Mouse (Mus musculus) brain, embryonic 14.5 days (tissue): Measurements from ENCODE around the gene Ctnnd2. TPM values are rescaled to one million over a fixed set of nuclear protein-coding genes. Genes with fewer than 3 reads are reported as not detected.

Experiments used
- DNase-seq: peaks from one replicate; pipeline ENCODE4 v3.0.0-alpha.2; 2011; ENCODE audit warnings: low read depth
- CTCF ChIP-seq: fragments of 200-500 bp; IDR thresholded peaks from 2 replicates; pipeline ENCODE4 v1.5.1; 2012; ENCODE audit warnings: inconsistent platforms, mild to moderate bottlenecking, moderate library complexity, borderline replicate concordance; ENCODE audit not compliant: insufficient read depth, insufficient read length; ENCODE audit errors: extremely low read depth
- POLR2A ChIP-seq: fragments of 200-500 bp; IDR thresholded peaks from 2 replicates; pipeline ENCODE4 v1.6.1; 2012; ENCODE audit warnings: mild to moderate bottlenecking, inconsistent platforms, borderline replicate concordance; ENCODE audit not compliant: poor library complexity, insufficient read depth, insufficient read length, severe bottlenecking; ENCODE audit errors: extremely low read depth
- polyA plus RNA-seq: library from polyadenylated mRNA; depleted of rRNA; stranded (reverse); fragments of >200 nt; gene quantifications from 2 replicates; pipeline ENCODE4 v1.2.3, GENCODE M21; 2012

The Ctnnd2 gene
- polyA plus RNA-seq, 1 experiment: 105 TPM

DNA sequence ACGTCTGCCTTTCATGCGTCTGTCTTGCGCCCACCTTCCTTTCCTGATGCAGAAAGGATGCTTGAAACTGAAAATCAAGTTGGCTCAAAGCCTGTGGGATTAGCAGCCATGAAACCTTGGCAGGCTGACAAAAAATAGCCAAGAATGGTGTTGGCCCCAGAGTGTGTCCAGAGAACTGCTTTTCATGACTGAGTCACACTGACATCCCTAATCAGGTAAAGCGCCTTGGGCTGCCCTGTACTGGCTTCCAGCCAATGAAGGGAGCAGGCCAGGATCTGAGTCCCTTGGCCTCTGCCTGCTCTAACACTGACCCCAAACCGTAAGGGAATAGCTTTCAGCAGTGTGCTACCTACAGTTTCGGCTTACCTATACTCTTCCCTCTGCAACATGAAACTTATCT lies 713.0 kb downstream of the Ctnnd2 start:
- TF ChIP-seq CTCF (no peak), POLR2A (no peak)
- peak; percentile 79 for DNase-seq

DNA sequence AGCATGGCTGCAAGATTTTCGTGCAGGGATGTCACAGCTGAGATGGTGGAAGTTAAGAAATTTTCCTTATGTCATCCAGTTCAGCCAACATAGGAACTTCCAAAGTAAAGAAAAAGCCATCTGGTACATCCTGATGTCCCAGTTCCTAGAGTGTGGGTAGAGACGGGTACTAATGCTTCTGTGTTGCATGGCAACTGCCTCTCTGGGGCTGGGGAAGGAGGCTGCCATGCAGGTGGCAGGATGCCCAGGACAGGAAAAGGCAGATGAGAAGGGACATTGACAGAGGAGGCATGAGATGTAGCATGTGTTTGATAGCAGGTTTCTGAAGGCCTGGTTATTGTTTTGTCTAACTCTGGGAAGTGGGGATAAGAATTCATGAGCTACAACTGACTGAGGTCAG lies 715.2 kb downstream of the Ctnnd2 start:
- DNase-seq: peak; percentile 60
- TF ChIP-seq CTCF: no peak

DNA sequence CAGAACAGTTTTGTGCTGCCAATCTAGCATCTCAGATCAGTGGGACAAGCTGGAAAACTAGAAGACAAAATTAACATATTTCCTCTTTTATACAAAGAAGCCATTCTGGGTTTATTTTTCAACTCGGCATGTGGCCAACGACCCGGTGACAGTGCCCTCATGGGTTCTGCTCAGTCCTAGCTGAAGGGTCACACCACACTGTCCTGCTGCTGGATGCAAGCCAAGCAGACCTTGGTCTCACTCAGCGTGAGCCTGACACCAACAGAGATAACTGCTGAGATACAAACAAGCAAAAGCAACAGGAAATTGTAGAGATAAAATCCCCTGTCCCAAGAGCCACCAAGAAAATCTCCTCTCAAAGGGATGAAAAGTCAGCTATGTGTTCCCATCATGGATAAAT lies 719.6 kb downstream of the Ctnnd2 start:
- TF ChIP-seq POLR2A (no peak), CTCF (no peak)

DNA sequence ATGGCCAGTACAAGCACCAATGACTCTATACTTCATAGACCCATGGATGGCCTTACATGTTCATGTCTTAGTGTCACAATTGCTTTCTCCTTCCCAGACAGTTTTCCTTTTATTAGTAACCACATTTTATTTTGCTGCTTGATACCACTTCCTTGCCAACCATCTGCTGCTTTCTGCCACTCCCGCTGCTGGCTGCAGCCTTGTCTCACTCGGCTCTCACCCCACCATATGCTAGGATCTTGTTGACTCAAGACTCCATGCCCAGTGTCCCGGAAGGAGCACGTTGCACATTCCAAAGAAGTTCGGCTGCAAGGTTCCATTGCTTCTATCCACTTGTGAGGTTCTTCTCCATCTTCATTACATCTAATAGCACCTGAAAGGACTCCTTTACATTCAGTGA lies 722.7 kb downstream of the Ctnnd2 start:
- TF ChIP-seq POLR2A: no peak
- TF ChIP-seq CTCF: no peak
- DNase-seq: peak; percentile 61

More for the DNA sequence above, 719.6 kb downstream of the Ctnnd2 start:
- no peak for DNase-seq

DNA sequence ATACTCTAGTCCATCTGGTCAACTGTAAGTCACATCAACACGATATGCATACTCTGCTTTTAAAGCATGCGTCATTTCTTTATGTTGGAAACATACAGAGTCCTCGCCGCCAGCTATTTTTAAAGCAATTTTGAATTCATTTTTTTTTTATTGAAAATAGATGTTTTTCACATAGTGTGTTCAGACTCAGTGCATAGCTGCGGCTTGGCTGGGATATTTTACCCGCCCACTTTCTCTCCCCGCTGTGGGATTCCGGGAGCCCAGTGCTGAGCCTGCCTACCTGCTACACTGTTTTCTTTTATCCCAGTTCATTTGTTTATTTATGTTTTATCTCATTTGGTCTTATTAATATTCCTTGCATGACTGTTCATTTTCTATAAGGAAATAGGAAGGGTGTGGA lies 724.9 kb downstream of the Ctnnd2 start:
- no peak for DNase-seq
- TF ChIP-seq POLR2A (no peak), CTCF (no peak)

DNA sequence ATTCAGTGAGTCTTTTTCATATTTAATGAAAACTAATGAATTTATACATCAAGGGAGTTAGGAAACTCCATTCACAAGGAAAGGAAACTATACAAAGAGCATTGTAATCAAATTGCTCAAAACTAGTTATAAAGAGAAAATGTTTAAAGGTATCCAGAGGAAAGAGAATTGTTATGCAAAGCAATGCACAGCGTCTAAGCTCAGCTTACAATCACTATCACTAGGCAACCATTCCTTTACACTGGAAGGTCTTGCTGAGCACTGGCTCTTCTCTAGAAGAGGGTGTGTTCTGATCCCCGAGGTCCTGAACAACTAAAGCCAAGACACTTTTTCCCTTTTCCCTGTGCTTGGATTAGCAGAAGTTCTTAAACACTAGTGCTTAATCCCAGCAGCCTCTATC lies 735.6 kb downstream of the Ctnnd2 start:
- DNase-seq: no peak
- TF ChIP-seq POLR2A (no peak), CTCF (no peak)

DNA sequence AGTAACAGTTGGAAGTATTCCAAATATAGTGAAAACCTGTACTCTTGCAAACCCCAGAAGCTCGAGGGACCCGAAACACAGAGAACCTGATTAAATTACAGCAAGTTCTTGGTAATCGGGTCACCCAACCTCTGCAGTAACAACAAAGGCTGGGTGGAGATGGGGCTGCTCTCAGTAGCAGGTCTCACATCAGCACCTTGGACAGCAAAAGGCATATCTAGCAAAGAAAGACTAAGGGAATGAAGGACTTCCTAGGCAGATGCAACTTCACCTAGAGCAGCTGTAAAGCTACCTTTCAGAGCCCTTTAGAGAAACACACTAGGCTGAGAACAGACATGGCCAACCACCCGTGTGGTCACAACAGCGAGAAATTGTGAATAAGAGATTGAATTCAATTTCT lies 741.0 kb downstream of the Ctnnd2 start:
- DNase-seq: no peak
- no peak for TF ChIP-seq CTCF
- no peak for TF ChIP-seq POLR2A

DNA sequence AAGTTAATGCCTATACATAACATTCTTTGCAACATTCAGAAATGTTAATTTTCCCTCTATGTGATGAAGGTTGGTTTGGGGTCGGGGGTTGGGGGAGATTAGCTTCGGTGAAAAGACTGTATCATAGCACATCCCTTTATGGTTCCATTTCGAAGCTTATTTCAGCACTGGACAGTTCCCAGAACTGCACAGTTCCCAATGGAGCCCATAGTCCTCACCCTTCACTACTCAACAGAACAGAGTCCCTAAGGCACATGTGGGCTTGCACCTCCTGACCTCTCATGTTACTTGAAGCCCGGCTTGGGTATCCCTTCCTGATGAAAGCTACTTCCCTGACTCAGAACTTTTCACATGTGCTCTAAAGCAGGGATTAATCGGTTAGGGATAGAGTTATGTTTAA lies 753.4 kb downstream of the Ctnnd2 start:
- DNase-seq: no peak
- TF ChIP-seq CTCF (no peak), POLR2A (no peak)

DNA sequence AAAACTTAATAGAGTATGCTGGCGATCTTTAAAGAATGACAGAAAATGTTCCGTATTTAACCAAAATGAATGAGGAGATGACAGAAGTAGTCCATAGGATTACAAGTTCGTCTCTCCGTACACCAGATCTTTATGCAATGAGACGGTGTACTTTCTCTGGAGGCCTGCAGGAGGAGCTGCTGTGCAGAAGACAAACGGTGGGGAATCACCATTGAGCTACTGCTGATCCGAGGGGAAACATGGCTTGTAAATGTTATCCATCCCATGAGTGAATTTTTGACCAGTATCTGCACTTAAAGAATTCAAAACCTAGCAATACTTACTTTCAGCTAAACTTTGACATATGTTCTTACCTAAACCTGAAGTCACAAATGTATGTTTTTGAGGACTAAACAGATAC lies 755.2 kb downstream of the Ctnnd2 start:
- TF ChIP-seq CTCF (peak; percentile 65; the same call in 1 of the 2 replicates), POLR2A (no peak)

DNA sequence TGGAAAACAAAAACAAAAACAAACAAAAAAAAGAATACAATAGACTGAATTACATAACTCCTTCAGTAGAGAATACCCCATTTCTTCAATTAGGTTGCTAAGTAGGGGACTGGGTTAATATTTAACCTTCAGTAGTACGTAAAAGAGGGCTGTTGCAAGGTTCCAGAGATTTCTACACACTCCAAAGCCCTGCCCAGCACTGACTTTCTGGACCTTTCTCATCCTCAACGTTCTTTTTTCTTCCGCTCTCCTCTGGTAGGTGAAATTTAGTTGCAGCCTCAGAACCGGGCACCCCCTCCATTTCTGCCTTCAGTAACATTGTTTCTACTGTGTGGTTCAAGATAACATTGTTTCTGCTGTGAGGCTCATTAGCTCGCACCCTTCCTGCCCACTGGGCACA lies 759.5 kb downstream of the Ctnnd2 start:
- no peak for DNase-seq

More for the DNA sequence above, 755.2 kb downstream of the Ctnnd2 start:
- DNase-seq: peak; percentile 44

DNA sequence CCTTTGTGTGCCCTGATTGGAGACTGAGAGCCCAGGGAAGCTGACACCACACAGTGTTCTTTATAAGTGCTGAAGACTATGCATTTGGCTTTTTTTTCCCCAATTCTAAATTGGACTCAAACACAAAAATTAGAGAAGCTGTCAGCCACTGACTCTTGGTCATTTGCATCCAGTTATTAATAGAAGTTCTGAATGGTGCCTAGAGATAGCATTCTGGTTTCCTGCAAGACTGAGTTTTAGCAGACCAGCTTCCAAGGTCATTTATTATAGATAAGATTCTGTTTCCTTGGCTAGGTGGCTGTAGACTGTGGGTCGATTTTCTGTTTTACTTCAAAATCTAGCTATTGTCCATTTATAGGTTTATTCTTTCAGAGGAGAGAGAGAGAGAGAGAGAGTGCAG lies 773.5 kb downstream of the Ctnnd2 start:
- no peak for TF ChIP-seq POLR2A
- TF ChIP-seq CTCF: no peak
- DNase-seq: no peak

More for the DNA sequence above, 759.5 kb downstream of the Ctnnd2 start:
- TF ChIP-seq POLR2A (no peak), CTCF (no peak)

DNA sequence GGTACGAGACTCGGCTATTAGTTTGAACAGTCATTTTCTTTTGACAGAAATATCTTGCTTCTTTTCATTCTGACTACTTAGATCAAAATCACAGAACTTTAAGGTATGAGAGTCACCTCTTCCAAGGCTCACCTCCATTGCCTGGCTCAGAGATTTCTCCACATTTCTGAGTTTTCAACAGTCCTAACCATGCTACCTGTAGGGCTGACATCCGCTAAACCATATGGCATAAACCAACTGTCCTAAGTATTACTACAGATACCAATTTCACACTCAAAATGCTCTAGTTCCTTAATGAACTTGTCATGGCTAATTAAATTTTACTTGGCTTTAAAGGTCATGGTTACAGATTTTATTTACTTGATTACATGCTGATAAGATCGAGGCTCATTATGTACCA lies 786.1 kb downstream of the Ctnnd2 start:
- TF ChIP-seq POLR2A: no peak
- no peak for TF ChIP-seq CTCF
- DNase-seq: no peak
